Mouse (Mus musculus) erythroblast, embryonic 14.5 days (primary cell): ENCODE measurements around the gene Plekhg3.

ENCODE experiments used
- GATA1 ChIP-seq: IDR thresholded peaks from 2 replicates; pipeline ENCODE4 v1.6.1; 2012; ENCODE audit warnings: low read length, inconsistent platforms, mixed read lengths
- TAL1 ChIP-seq: IDR thresholded peaks from 3 replicates; pipeline ENCODE4 v1.6.1; 2012; ENCODE audit warnings: low read length, inconsistent platforms, mixed read lengths

DNA sequence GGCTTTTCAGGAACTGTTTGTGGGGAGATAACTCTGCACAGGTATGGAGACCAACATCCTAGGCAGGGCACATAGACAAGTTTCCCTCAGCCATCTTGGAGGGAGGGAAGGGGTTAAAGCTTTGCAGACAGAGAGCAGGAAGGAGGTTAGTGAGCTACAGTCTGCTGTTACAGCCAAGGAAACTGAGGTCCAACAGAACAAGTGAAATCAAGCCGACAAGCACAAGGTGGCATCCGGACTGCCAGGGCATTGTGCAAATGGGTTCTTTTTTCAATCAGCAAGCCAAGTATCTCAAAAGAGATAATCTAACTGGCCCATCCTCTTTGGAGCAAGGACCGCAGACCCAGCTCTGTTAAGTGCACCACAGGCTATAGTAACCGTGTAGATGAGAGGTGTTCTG lies 35.3 kb upstream of the Plekhg3 start:
- TF ChIP-seq TAL1 = no peak
- no peak for TF ChIP-seq GATA1
